Mouse (Mus musculus) spleen, adult 2 months (tissue): ENCODE data around the gene Stx8.

ENCODE experiments used
- CTCF ChIP-seq: fragments of 200-500 bp; IDR thresholded peaks from 2 replicates; pipeline ENCODE4 v1.5.1; 2011; ENCODE audit warnings: mild to moderate bottlenecking, inconsistent platforms; ENCODE audit not compliant: insufficient read depth, insufficient read length, insufficient replicate concordance; ENCODE audit errors: extremely low read depth
- POLR2A ChIP-seq: fragments of 200-500 bp; IDR thresholded peaks from 2 replicates; pipeline ENCODE4 v1.6.1; 2011; ENCODE audit warnings: low read depth, low read length, inconsistent platforms

- no peak for TF ChIP-seq POLR2A
- no peak for TF ChIP-seq CTCF
Measured at GRCm38 (mm10) chr11:68145586-68146455, 179.8 kb downstream of the Stx8 start.
